Mouse (Mus musculus): ENCODE measurements around the gene Cog5. TPM values are rescaled to one million over a fixed set of nuclear protein-coding genes. Genes with fewer than 3 reads are reported as not detected.

Gene Cog5
- polyA plus RNA-seq, 1 experiment, result 7.3 TPM

GRCm38 (mm10) chr12:31885844-31886606, 231.4 kb downstream of the Cog5 start:
- H3K36me3 ChIP-seq (ENCODE audit: control insufficient read depth, insufficient read depth, low read length), result peaks cover 14% of the 10 kb centered on the region
- H3K4me3 ChIP-seq (ENCODE audit: low read depth, low read length), result no peak overlapping the region
- H3K27me3 ChIP-seq (ENCODE audit: control insufficient read depth, insufficient read depth, low read length), result no peaks in the 10 kb centered on the region
- H3K27ac ChIP-seq (ENCODE audit: insufficient read depth, low read depth, low read length), result no peak overlapping the region
- peaks cover 2% of the 10 kb centered on the region; the same call in 1 of the 2 replicates for H3K4me1 ChIP-seq (ENCODE audit: control insufficient read depth, insufficient read depth, insufficient read length, low read length)
- WGBS, result 96% methylated on average over 11 of the region's 11 CpGs
- TF ChIP-seq CTCF (IDR thresholded peaks at IDR 0.05; ENCODE audit: extremely low read depth, insufficient read length, insufficient replicate concordance, low read depth, low read length), result no peak
- TF ChIP-seq POLR2A (IDR thresholded peaks at IDR 0.05; ENCODE audit: low read depth, low read length), result no peak

- no peak for TF ChIP-seq POLR2A (IDR thresholded peaks at IDR 0.05; ENCODE audit: low read depth, low read length)
- no peak for TF ChIP-seq CTCF (IDR thresholded peaks at IDR 0.05; ENCODE audit: extremely low read depth, insufficient read length, insufficient replicate concordance, low read depth, low read length)
- WGBS, result 86% methylated on average over 6 of the region's 6 CpGs
- peaks cover 18% of the 10 kb centered on the region for H3K36me3 ChIP-seq (ENCODE audit: control insufficient read depth, insufficient read depth, low read length)
- no peak overlapping the region for H3K4me3 ChIP-seq (ENCODE audit: low read depth, low read length)
- no peaks in the 10 kb centered on the region for H3K27me3 ChIP-seq (ENCODE audit: control insufficient read depth, insufficient read depth, low read length)
- no peak overlapping the region for H3K27ac ChIP-seq (ENCODE audit: insufficient read depth, low read depth, low read length)
- H3K4me1 ChIP-seq (ENCODE audit: control insufficient read depth, insufficient read depth, insufficient read length, low read length), result no peaks in the 10 kb centered on the region
Observed at GRCm38 (mm10) chr12:31890685-31891084, 236.0 kb downstream of the Cog5 start.

GRCm38 (mm10) chr12:31892079-31892478, 237.4 kb downstream of the Cog5 start:
- Histone ChIP-seq H3K36me3 (ENCODE audit: control insufficient read depth, insufficient read depth, low read length) (peaks cover 10% of the 10 kb centered on the region), H3K27me3 (ENCODE audit: control insufficient read depth, insufficient read depth, low read length) (no peaks in the 10 kb centered on the region), H3K27ac (ENCODE audit: insufficient read depth, low read depth, low read length) (no peak overlapping the region), H3K4me3 (ENCODE audit: low read depth, low read length) (no peak overlapping the region), H3K4me1 (ENCODE audit: control insufficient read depth, insufficient read depth, insufficient read length, low read length) (no peaks in the 10 kb centered on the region)
- TF ChIP-seq CTCF (IDR thresholded peaks at IDR 0.05; ENCODE audit: extremely low read depth, insufficient read length, insufficient replicate concordance, low read depth, low read length), result no peak
- TF ChIP-seq POLR2A (IDR thresholded peaks at IDR 0.05; ENCODE audit: low read depth, low read length), result no peak

DNA sequence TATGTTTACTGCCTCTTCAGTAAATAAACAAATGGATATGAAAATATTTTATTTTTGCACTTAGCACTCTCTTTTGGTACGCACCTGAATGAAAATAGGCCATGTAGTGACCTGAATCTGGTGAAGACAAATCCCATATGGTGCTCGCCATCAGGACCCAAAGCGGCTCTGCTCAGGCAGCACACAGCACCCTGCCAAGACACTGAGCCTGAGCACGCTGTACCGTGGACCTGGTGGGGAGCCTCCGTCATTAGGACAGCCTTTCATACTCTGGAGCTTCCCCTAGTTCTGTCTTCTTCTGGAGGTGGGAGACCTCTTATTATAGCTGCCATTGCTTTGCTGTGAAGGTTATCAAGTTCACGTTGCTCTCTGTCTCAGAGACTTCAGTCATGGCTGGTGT, 238.1 kb downstream of the Cog5 start:
- no peak overlapping the region for H3K4me3 ChIP-seq (ENCODE audit: low read depth, low read length)
- H3K27ac ChIP-seq (ENCODE audit: insufficient read depth, low read depth, low read length), result no peak overlapping the region
- H3K27me3 ChIP-seq (ENCODE audit: control insufficient read depth, insufficient read depth, low read length), result no peaks in the 10 kb centered on the region
- WGBS, result 97% methylated on average over 7 of the region's 7 CpGs
- no peak for TF ChIP-seq POLR2A (IDR thresholded peaks at IDR 0.05; ENCODE audit: low read depth, low read length)
- TF ChIP-seq CTCF (IDR thresholded peaks at IDR 0.05; ENCODE audit: extremely low read depth, insufficient read length, insufficient replicate concordance, low read depth, low read length), result no peak
- peaks cover 11% of the 10 kb centered on the region for H3K36me3 ChIP-seq (ENCODE audit: control insufficient read depth, insufficient read depth, low read length)
- H3K4me1 ChIP-seq (ENCODE audit: control insufficient read depth, insufficient read depth, insufficient read length, low read length), result no peaks in the 10 kb centered on the region

GRCm38 (mm10) chr12:31895095-31895734, 240.5 kb downstream of the Cog5 start:
- Histone ChIP-seq H3K4me1 (ENCODE audit: control insufficient read depth, insufficient read depth, insufficient read length, low read length) (no peaks in the 10 kb centered on the region), H3K36me3 (ENCODE audit: control insufficient read depth, insufficient read depth, low read length) (peaks cover 10% of the 10 kb centered on the region), H3K27ac (ENCODE audit: insufficient read depth, low read depth, low read length) (no peak overlapping the region), H3K4me3 (ENCODE audit: low read depth, low read length) (no peak overlapping the region), H3K27me3 (ENCODE audit: control insufficient read depth, insufficient read depth, low read length) (no peaks in the 10 kb centered on the region)
- WGBS, result 80% methylated on average over 8 of the region's 8 CpGs
- no peak for TF ChIP-seq CTCF (IDR thresholded peaks at IDR 0.05; ENCODE audit: extremely low read depth, insufficient read length, insufficient replicate concordance, low read depth, low read length)
- TF ChIP-seq POLR2A (IDR thresholded peaks at IDR 0.05; ENCODE audit: low read depth, low read length), result no peak

- TF ChIP-seq CTCF (IDR thresholded peaks at IDR 0.05; ENCODE audit: extremely low read depth, insufficient read length, insufficient replicate concordance, low read depth, low read length) (no peak), POLR2A (IDR thresholded peaks at IDR 0.05; ENCODE audit: low read depth, low read length) (no peak)
- Histone ChIP-seq H3K27ac (ENCODE audit: insufficient read depth, low read depth, low read length) (no peak overlapping the region), H3K4me3 (ENCODE audit: low read depth, low read length) (no peak overlapping the region), H3K27me3 (ENCODE audit: control insufficient read depth, insufficient read depth, low read length) (no peaks in the 10 kb centered on the region), H3K36me3 (ENCODE audit: control insufficient read depth, insufficient read depth, low read length) (peaks cover 10% of the 10 kb centered on the region), H3K4me1 (ENCODE audit: control insufficient read depth, insufficient read depth, insufficient read length, low read length) (no peaks in the 10 kb centered on the region)
- WGBS, result 80% methylated on average over 2 of the region's 2 CpGs
Observed at GRCm38 (mm10) chr12:31895888-31896287, 241.2 kb downstream of the Cog5 start.

DNA sequence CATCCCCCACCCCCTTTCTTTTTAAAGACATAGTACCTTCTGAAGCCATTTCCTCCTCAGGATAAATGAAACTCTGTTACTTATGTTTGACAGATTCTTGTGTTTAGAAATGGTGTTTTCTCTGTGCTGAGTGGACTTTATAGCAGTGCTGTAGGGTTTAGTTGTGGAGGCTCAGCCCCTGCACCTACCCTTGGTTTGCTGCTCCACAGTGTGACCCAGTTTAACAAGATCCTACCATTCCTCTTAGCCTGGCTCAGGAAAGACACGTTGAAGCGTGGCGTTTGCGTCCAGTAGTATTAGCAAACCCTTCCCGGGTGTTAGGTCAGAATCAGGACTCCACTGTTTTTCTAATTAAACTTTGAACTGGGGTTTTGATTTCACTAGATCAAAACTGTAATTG, 241.6 kb downstream of the Cog5 start:
- Histone ChIP-seq H3K36me3 (ENCODE audit: control insufficient read depth, insufficient read depth, low read length) (peaks cover 10% of the 10 kb centered on the region), H3K27me3 (ENCODE audit: control insufficient read depth, insufficient read depth, low read length) (no peaks in the 10 kb centered on the region), H3K27ac (ENCODE audit: insufficient read depth, low read depth, low read length) (no peak overlapping the region), H3K4me1 (ENCODE audit: control insufficient read depth, insufficient read depth, insufficient read length, low read length) (no peaks in the 10 kb centered on the region), H3K4me3 (ENCODE audit: low read depth, low read length) (no peak overlapping the region)
- WGBS, result 75% methylated on average over 5 of the region's 5 CpGs
- TF ChIP-seq POLR2A (IDR thresholded peaks at IDR 0.05; ENCODE audit: low read depth, low read length), result no peak
- no peak for TF ChIP-seq CTCF (IDR thresholded peaks at IDR 0.05; ENCODE audit: extremely low read depth, insufficient read length, insufficient replicate concordance, low read depth, low read length)

All from small intestine, adult 2 months (tissue).